Mouse (Mus musculus) embryonic fibroblast, embryonic 13.5 days (primary cell): ENCODE measurements around the gene Prrt2.

Experiments used
- CTCF ChIP-seq: IDR thresholded peaks from 2 replicates; pipeline ENCODE4 v1.5.1; 2011; ENCODE audit warnings: mild to moderate bottlenecking, control low read depth, low read length, moderate library complexity, borderline replicate concordance; ENCODE audit not compliant: insufficient read depth
- POLR2A ChIP-seq: IDR thresholded peaks from 2 replicates; pipeline ENCODE4 v1.6.1; 2011; ENCODE audit warnings: low read depth, mild to moderate bottlenecking, control low read depth, low read length, moderate library complexity

DNA sequence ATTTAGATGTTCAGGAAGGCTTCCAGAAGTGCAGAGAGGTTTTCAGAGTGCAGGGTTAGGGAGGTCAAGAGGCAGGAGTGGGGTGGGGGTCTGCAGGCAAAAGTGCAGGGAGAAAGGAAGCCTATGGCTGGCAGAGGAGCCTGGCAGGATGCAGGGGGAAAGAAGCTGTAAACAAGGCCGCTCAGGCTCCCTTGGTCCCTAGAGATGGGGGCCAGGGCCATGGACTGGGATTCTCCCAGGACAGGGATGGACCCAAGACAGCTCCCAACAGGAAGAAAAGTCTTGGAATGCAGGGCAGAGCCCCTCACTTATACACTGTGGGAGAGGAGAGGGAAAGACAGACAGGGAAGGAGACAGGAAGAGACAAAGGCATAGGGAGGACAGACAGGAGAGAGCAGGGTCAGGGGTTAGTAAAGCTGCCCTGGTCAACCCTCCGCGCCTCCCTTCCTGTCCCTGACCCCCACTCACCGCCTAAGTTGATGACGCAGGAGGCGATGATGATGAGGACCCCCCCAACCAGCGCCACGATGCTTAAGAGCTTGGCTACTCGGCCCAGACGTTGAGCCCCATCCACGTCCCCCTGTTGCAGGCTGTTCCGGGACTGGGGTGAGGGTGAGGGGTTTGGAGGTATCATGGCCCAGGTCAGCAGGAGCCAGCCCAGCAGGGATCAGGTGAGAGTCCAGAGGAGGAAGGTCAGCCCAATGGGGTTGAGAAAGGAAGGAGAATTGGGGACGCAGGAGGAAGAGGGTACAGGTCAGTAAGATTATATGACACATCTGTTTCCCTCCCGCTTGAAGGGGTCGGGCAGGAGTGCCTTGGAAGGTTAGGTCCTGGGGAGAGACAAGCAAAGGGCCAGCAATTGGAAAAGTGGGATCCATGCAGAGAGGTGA is 2.4 kb downstream of the Prrt2 start:
- TF ChIP-seq POLR2A, result no peak
- no peak for TF ChIP-seq CTCF
